Mouse (Mus musculus) hindbrain, embryonic 15.5 days (tissue): ENCODE results near the gene Olfr913. TPM values are rescaled to one million over a fixed set of nuclear protein-coding genes. Genes with fewer than 3 reads are reported as not detected.

Source experiments
- ATAC-seq: fragments of 200-750 bp; cut with Nextera tagmentation; 2 replicates; pipeline ENCODE4 v1.8.0; 2017; ENCODE audit warnings: low read depth, moderate number of reproducible peaks, moderate TSS enrichment; ENCODE audit not compliant: low FRiP score
- H3K27ac ChIP-seq: fragments of 300-500 bp; sonication (generic); replicated peaks from 2 replicates; pipeline ENCODE4 v1.5.1; 2015; ENCODE audit warnings: mild to moderate bottlenecking, inconsistent platforms
- H3K27me3 ChIP-seq: fragments of 300-500 bp; sonication (generic); 2 replicates; pipeline ENCODE4 v1.6.1; 2015; ENCODE audit warnings: control low read depth, inconsistent platforms
- H3K36me3 ChIP-seq: fragments of 300-500 bp; sonication (generic); 2 replicates; pipeline ENCODE4 v1.6.1; 2015; ENCODE audit warnings: control low read depth, inconsistent platforms
- H3K4me1 ChIP-seq: fragments of 300-500 bp; sonication (generic); replicated peaks from 2 replicates; pipeline ENCODE4 v1.6.1; 2015; ENCODE audit warnings: control low read depth, inconsistent platforms
- H3K4me2 ChIP-seq: fragments of 300-500 bp; sonication (generic); 2 replicates; pipeline ENCODE4 v1.6.1; 2015; ENCODE audit warnings: moderate library complexity, mild to moderate bottlenecking, inconsistent platforms
- H3K4me3 ChIP-seq: fragments of 300-500 bp; sonication (generic); 2 replicates; pipeline ENCODE4 v1.5.1; 2015; ENCODE audit warnings: mild to moderate bottlenecking, inconsistent platforms
- H3K9ac ChIP-seq: fragments of 300-500 bp; sonication (generic); 2 replicates; pipeline ENCODE4 v1.6.1; 2015; ENCODE audit warnings: inconsistent platforms
- H3K9me3 ChIP-seq: fragments of 300-500 bp; sonication (generic); 2 replicates; pipeline ENCODE4 v1.6.1; 2016; ENCODE audit warnings: control low read depth, inconsistent platforms
- WGBS: fragments of 180-500 bp; shearing (Covaris S2); methylation state at CpG from one replicate; pipeline ENCODE4 v1.1.7; 2015; 5-methylcytosine and 5-hydroxymethylcytosine counted together
- polyA plus RNA-seq: library from polyadenylated mRNA; unstranded; fragments of >200 nt; fragmentation: Nextera tagmentation; extraction: Ambion mirVana; gene quantifications from 2 replicates; pipeline ENCODE4 v1.2.1, GENCODE M21; 2015

Gene Olfr913
- not detected in 2 replicates for polyA plus RNA-seq

DNA sequence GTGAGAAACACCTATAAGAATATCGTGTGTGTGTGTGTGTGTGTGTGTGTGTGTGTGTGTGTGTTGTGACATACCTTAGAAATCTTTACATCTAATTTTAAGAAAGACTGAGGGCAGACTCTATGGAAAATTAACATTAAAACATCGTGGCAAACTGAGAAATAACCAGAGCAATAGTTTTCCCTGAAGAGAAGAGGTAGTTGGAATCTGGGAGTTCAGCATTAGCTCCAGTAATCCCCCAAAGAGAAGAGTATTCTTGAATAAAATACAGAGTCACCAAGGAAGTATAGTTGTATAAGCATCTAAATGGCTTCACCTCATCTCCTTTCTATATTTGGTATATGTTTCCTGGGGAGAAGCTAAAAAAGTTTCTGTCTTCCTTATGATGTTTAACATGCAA lies at the start of gene Olfr913:
Gene Olfr913, plus strand, starts transcription at position 301 of the 400 bp plus-strand sequence.
- H3K27me3 ChIP-seq: no peaks in the 10 kb centered on the region
- no peak within 1 kb of the TSS for H3K27ac ChIP-seq
- no peak within 1 kb of the TSS for H3K9ac ChIP-seq
- 68% methylated on average over 2 of the region's 2 CpGs for WGBS
- no peak within 1 kb of the TSS for H3K4me2 ChIP-seq
- H3K4me3 ChIP-seq: no peak within 1 kb of the TSS
- H3K4me1 ChIP-seq: no peaks in the 10 kb centered on the region
- ATAC-seq: no peak
- H3K9me3 ChIP-seq: no peaks in the 10 kb centered on the region
- no peaks in the 10 kb centered on the region for H3K36me3 ChIP-seq

DNA sequence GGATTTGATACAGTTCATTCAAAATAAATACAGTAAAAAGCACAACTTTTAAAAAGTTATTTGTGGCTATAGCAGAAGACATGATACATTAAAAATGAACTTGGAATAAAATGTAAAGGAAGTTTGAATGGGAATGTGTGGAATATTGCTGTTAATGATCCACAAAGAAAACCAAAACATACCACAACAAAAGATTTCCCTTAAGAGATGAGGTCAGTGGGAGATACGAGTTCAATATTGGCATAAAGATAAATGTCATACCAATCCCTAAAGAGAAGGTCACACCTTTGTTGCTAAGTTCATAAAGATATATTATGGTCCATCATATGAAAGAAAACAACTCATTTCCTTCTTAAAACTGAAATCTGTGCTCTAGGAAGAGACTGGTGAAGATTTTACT lies 12.7 kb upstream of the Olfr913 start, which contains the start of gene Olfr912:
Gene Olfr912, plus strand, starts transcription at position 301 of the 400 bp plus-strand sequence.
- no peaks in the 10 kb centered on the region for H3K36me3 ChIP-seq
- WGBS: 77% methylated on average over 1 of the region's 1 CpGs
- H3K4me2 ChIP-seq: no peak within 1 kb of the TSS
- no peaks in the 10 kb centered on the region for H3K9me3 ChIP-seq
- no peaks in the 10 kb centered on the region for H3K4me1 ChIP-seq
- H3K4me3 ChIP-seq: no peak within 1 kb of the TSS
- no peak within 1 kb of the TSS for H3K27ac ChIP-seq
- ATAC-seq: no peak
- no peak within 1 kb of the TSS for H3K9ac ChIP-seq
- H3K27me3 ChIP-seq: no peaks in the 10 kb centered on the region

DNA sequence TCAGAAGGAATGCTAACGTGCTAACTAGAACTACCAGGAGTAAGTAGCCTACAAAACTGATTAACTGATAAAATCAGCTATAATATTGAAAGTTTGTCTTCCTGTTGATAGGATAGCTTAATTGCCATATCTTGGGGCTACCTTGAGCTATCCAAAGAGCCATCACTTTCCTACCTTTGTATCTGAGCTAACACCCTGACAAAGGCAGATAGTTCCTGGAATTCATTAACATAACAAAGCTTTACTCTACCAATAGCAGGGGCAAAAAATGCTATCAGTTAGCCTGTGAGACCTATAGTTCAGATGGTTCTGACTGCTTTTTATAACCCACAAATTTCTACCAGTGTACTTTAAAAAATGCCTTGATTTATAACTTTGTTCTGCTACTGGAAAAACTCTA lies 1.5 kb upstream of the Olfr913 start:
- Histone ChIP-seq H3K36me3 (no peaks in the 10 kb centered on the region), H3K4me1 (no peaks in the 10 kb centered on the region), H3K9me3 (no peaks in the 10 kb centered on the region), H3K9ac (no peak overlapping the region), H3K4me2 (no peak overlapping the region), H3K27me3 (no peaks in the 10 kb centered on the region), H3K4me3 (no peak overlapping the region), H3K27ac (no peak overlapping the region)
- ATAC-seq: no peak
- WGBS: 50% methylated on average over 1 of the region's 1 CpGs

DNA sequence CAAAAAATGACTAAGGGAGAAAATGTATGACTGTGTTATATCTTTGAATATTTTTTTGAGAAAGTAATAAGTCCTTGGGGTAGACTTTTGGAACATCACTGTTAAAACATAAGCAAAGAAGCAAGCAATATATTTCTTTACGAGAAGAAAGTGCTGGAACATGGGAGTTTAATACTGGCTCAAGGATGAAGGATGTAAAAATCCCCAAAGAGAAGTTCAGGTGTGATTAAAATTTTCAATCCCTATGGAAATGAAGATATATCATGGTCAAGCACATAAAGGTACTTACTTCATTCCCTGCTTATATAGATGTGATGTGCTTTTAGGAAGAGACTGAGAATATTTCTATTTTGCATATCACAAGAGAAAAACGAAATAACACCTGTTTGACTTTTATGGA lies 12.2 kb downstream of the Olfr913 start, which contains the start of gene Olfr914:
Gene Olfr914, plus strand, starts transcription at position 301 of the 400 bp plus-strand sequence.
- no peak within 1 kb of the TSS for H3K27ac ChIP-seq
- no peaks in the 10 kb centered on the region for H3K36me3 ChIP-seq
- H3K9me3 ChIP-seq: no peaks in the 10 kb centered on the region
- H3K4me3 ChIP-seq: no peak within 1 kb of the TSS
- ATAC-seq: no peak
- H3K27me3 ChIP-seq: no peaks in the 10 kb centered on the region
- 75% methylated on average over 2 of the region's 2 CpGs for WGBS
- no peaks in the 10 kb centered on the region for H3K4me1 ChIP-seq
- no peak within 1 kb of the TSS for H3K9ac ChIP-seq
- H3K4me2 ChIP-seq: no peak within 1 kb of the TSS

DNA sequence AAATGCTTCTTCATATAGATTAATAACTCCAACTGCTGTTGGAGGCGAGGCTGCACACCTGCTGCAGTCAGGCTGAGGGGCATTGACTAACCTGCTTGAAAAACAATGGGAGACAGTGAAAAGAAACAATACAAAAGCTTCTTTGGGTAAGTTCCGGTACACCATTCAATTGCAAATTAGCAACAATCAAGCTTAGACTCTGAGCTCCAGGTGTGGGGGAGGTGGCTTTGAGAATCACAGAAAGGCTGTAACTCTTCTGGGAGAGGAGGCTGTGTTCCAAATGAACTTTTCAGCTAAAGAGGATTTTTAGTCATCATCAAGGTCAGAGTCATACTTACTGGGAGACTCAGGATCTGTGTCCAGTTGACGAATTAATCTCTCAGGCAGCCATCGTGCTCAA lies 39.8 kb downstream of the Olfr913 start:
- no peaks in the 10 kb centered on the region for H3K27me3 ChIP-seq
- 74% methylated on average over 4 of the region's 4 CpGs for WGBS
- H3K4me3 ChIP-seq: no peak overlapping the region
- H3K4me2 ChIP-seq: no peak overlapping the region
- H3K9ac ChIP-seq: no peak overlapping the region
- no peak overlapping the region for H3K27ac ChIP-seq
- H3K9me3 ChIP-seq: no peaks in the 10 kb centered on the region
- no peaks in the 10 kb centered on the region for H3K36me3 ChIP-seq
- ATAC-seq: no peak
- no peaks in the 10 kb centered on the region for H3K4me1 ChIP-seq

Other genes starting within 250 kb of the Olfr913 start
- gene Olfr898, start 244.3 kb upstream of the Olfr913 start, polyA plus RNA-seq: not detected in 2 replicates
- gene Olfr250, start 225.9 kb upstream of the Olfr913 start, polyA plus RNA-seq: not detected in 2 replicates
- not detected in 2 replicates for gene Olfr251, start 215.7 kb upstream of the Olfr913 start, polyA plus RNA-seq
- gene Olfr147, start 191.1 kb upstream of the Olfr913 start, polyA plus RNA-seq: not detected in 2 replicates
- not detected in 2 replicates for gene Olfr901, start 163.3 kb upstream of the Olfr913 start, polyA plus RNA-seq
- not detected in 2 replicates for gene Olfr902, start 145.1 kb upstream of the Olfr913 start, polyA plus RNA-seq
- gene Olfr904, start 129.6 kb upstream of the Olfr913 start, polyA plus RNA-seq: not detected in 2 replicates
- not detected in 2 replicates for gene Olfr905, start 121.7 kb upstream of the Olfr913 start, polyA plus RNA-seq
- not detected in 2 replicates for gene Olfr906, start 105.7 kb upstream of the Olfr913 start, polyA plus RNA-seq
- gene Olfr907, start 97.0 kb upstream of the Olfr913 start, polyA plus RNA-seq: not detected in 2 replicates
- gene Olfr911-ps1, start 71.2 kb upstream of the Olfr913 start, polyA plus RNA-seq: not detected in 2 replicates
- gene Olfr910, start 54.9 kb upstream of the Olfr913 start, polyA plus RNA-seq: not detected in 2 replicates
- not detected in 2 replicates for gene Olfr912, start 12.6 kb upstream of the Olfr913 start, polyA plus RNA-seq
- not detected in 2 replicates for gene Olfr914, start 12.3 kb downstream of the Olfr913 start, polyA plus RNA-seq
- not detected in 2 replicates for gene Olfr916, start 67.1 kb downstream of the Olfr913 start, polyA plus RNA-seq
- not detected in 2 replicates for gene Olfr917, start 73.1 kb downstream of the Olfr913 start, polyA plus RNA-seq
- gene Olfr918, start 81.8 kb downstream of the Olfr913 start, polyA plus RNA-seq: not detected in 2 replicates
- gene Olfr919, start 110.9 kb downstream of the Olfr913 start, polyA plus RNA-seq: not detected in 2 replicates
- 8.5 and 9.1 TPM in 2 replicates for gene Vwa5a, start 125.5 kb downstream of the Olfr913 start, polyA plus RNA-seq
- not detected in 2 replicates for gene Olfr920, start 159.5 kb downstream of the Olfr913 start, polyA plus RNA-seq
- gene Olfr921, start 180.3 kb downstream of the Olfr913 start, polyA plus RNA-seq: not detected in 2 replicates
- not detected in 2 replicates for gene Olfr922, start 221.9 kb downstream of the Olfr913 start, polyA plus RNA-seq
- gene Olfr923, start 233.8 kb downstream of the Olfr913 start, polyA plus RNA-seq: not detected in 2 replicates